In genomic region chr7:140843806-140844205, GRCm38 (mm10) we compare ENCODE assay signal across 25 mouse cellular contexts. TPM values are rescaled to one million over a fixed set of nuclear protein-coding genes. Genes with fewer than 3 reads are reported as not detected.
"Had no signal": no experiment of that assay in that cellular context is flagged by ENCODE, and none has a peak within 500 bp of the region (broad histone marks: within the 10 kb centered on the region; RNA-seq: fewer than 3 reads in every experiment).

No protein-coding gene starts in this region.

- H3K27ac ChIP-seq: neural tube, embryonic 12.5 days; neural tube, embryonic 13.5 days; neural tube, embryonic 15.5 days; stomach, embryonic 15.5 days; stomach, postnatal 0 days had no signal

- H3K9me3 ChIP-seq: neural tube, embryonic 12.5 days; neural tube, embryonic 13.5 days; neural tube, embryonic 15.5 days; stomach, embryonic 15.5 days had no signal

- DNase-seq: retina, postnatal 1 day; right cerebral cortex, adult 18-20 months; right cerebral cortex, postnatal 14 days; right cerebral cortex, postnatal 25 days; right cerebral cortex, postnatal 4 days; spleen, adult 18-20 months; thymus, adult 18-20 months; thymus, adult 2 months; thymus, postnatal 14 days; thymus, postnatal 25 days; thymus, postnatal 36 days; thymus, postnatal 4 days had no signal

- H3K4me3 ChIP-seq: neural tube, embryonic 12.5 days; neural tube, embryonic 13.5 days; neural tube, embryonic 15.5 days; stomach, embryonic 15.5 days had no signal

- H3K36me3 ChIP-seq: neural tube, embryonic 12.5 days; neural tube, embryonic 13.5 days; neural tube, embryonic 15.5 days; stomach, embryonic 15.5 days had no signal

- H3K9ac ChIP-seq: neural tube, embryonic 12.5 days; neural tube, embryonic 13.5 days; neural tube, embryonic 15.5 days; stomach, embryonic 15.5 days had no signal

- H3K4me1 ChIP-seq: neural tube, embryonic 12.5 days; neural tube, embryonic 13.5 days; neural tube, embryonic 15.5 days had no signal

- H3K4me2 ChIP-seq: neural tube, embryonic 12.5 days; neural tube, embryonic 13.5 days; neural tube, embryonic 15.5 days; stomach, embryonic 15.5 days had no signal

RNA-seq across cellular contexts. Expression of gene Scgb1c1, which starts 1.5 kb away (rescaled TPM):
- total RNA-seq: neutrophil, adult 5-6 weeks had no signal
- polyA plus RNA-seq: neural tube, embryonic 12.5 days; neural tube, embryonic 13.5 days; neural tube, embryonic 14.5 days; neural tube, embryonic 15.5 days; small intestine, adult 2 months; stomach, embryonic 14.5 days; stomach, embryonic 15.5 days; stomach, embryonic 16.5 days; stomach, postnatal 0 days; testis, adult 2 months had no signal

RNA-seq across cellular contexts. Expression of gene Odf3, which starts 3.8 kb away (rescaled TPM):
- total RNA-seq: neutrophil, adult 5-6 weeks had no signal
- polyA plus RNA-seq: neural tube, embryonic 12.5 days; neural tube, embryonic 13.5 days; neural tube, embryonic 15.5 days; small intestine, adult 2 months; spleen, adult 2 months; stomach, embryonic 14.5 days; stomach, embryonic 15.5 days; stomach, postnatal 0 days; thymus, adult 2 months; thymus, postnatal 0 days had no signal

RNA-seq across cellular contexts. Expression of gene Urah, which starts 9.0 kb away (rescaled TPM):
- total RNA-seq: neutrophil, adult 5-6 weeks had no signal
- polyA plus RNA-seq: neural tube, embryonic 12.5 days; neural tube, embryonic 13.5 days; testis, adult 2 months had no signal

RNA-seq across cellular contexts. Expression of gene Gm45785, which starts 12.3 kb away (rescaled TPM):
- total RNA-seq: neutrophil, adult 5-6 weeks had no signal
- polyA plus RNA-seq: neural tube, embryonic 12.5 days; neural tube, embryonic 13.5 days; neural tube, embryonic 15.5 days; small intestine, adult 2 months; spleen, adult 2 months; stomach, embryonic 14.5 days; stomach, embryonic 15.5 days; stomach, embryonic 16.5 days; stomach, postnatal 0 days; testis, adult 2 months; thymus, adult 2 months; thymus, postnatal 0 days had no signal
